Mouse (Mus musculus) small intestine, adult 2 months (tissue): ENCODE data around the gene Slc8a1.

Experiments
- CTCF ChIP-seq: fragments of 200-500 bp; IDR thresholded peaks from 2 replicates; pipeline ENCODE4 v1.5.1; 2012; ENCODE audit warnings: low read depth, mild to moderate bottlenecking, control low read depth, inconsistent platforms, low read length, moderate library complexity, mixed read lengths; ENCODE audit not compliant: insufficient replicate concordance, insufficient read length; ENCODE audit errors: extremely low read depth
- POLR2A ChIP-seq: fragments of 200-500 bp; IDR thresholded peaks from 2 replicates; pipeline ENCODE4 v1.6.1; 2012; ENCODE audit warnings: low read depth, mild to moderate bottlenecking, control low read depth, inconsistent platforms, low read length, moderate library complexity

- TF ChIP-seq POLR2A (no peak), CTCF (no peak)
These were observed 122.8 kb downstream of the Slc8a1 start for GRCm38 (mm10) chr17:81615391-81615790.
